Mouse (Mus musculus): ENCODE measurements around the gene Srpk2.

- no peak for TF ChIP-seq CTCF (IDR thresholded peaks at IDR 0.05; ENCODE audit: insufficient read depth, low read length)
- no peak for TF ChIP-seq POLR2A (IDR thresholded peaks at IDR 0.05; ENCODE audit: borderline replicate concordance, extremely low read depth, low read depth, low read length)
Measured at GRCm38 (mm10) chr5:23562278-23563060, 121.9 kb downstream of the Srpk2 start.

Data from lung, adult 2 months (tissue).